Mouse (Mus musculus) CH12.LX (cell line): ENCODE measurements at regions not wholly inside any gene's neighbourhood (a gene's known extent, or its start where the extent isn't known, plus 50 kb on each side); places are given as distances from the start of the nearest gene placed in this dataset.

ENCODE experiments used
- DNase-seq: peaks from one replicate; pipeline ENCODE4 v3.0.0-alpha.2; 2013; ENCODE audit errors: extremely low read depth
- H3K27ac ChIP-seq: 2 replicates; pipeline ENCODE4 v1.5.1; 2012; ENCODE audit warnings: low read depth, mild to moderate bottlenecking, control low read depth, moderate library complexity; ENCODE audit not compliant: insufficient read depth
- H3K27me3 ChIP-seq: replicated peaks from 2 replicates; pipeline ENCODE3; 2012; ENCODE audit warnings: inconsistent platforms
- H3K36me3 ChIP-seq, 2 experiments: replicated peaks in 1 of 2; 2 replicates each; pipeline versions ENCODE3 to v1.6.1; 2012; ENCODE audit warnings: inconsistent platforms in 1 of 2, low read length in 1 of 2, mild to moderate bottlenecking in 1 of 2, mixed read lengths in 1 of 2, moderate library complexity in 1 of 2; ENCODE audit not compliant: control insufficient read depth in 1 of 2, insufficient read depth in 1 of 2
- H3K4me1 ChIP-seq, 2 experiments: 2 replicates each; pipeline ENCODE4 v1.6.1; 2012; ENCODE audit warnings: inconsistent platforms in 1 of 2, moderate library complexity in 1 of 2; ENCODE audit not compliant: insufficient read depth in 2 of 2, control insufficient read depth in 1 of 2
- H3K4me2 ChIP-seq: 2 replicates; pipeline ENCODE4 v1.6.1; 2012; ENCODE audit warnings: low read depth, mild to moderate bottlenecking, control low read depth; ENCODE audit not compliant: poor library complexity, insufficient read depth, severe bottlenecking
- H3K4me3 ChIP-seq, 3 experiments: fragments of 150-350 bp in 1 of 3; sonication (generic) in 1 of 3; replicated peaks in 1 of 3; 2 replicates each; pipeline versions ENCODE3 to v1.5.1; 2011 to 2012; ENCODE audit warnings: low read depth in 2 of 3, low read length in 2 of 3, mild to moderate bottlenecking in 2 of 3, moderate library complexity in 2 of 3, control low read depth in 1 of 3, improper control_type of control experiment in 1 of 3, inconsistent platforms in 1 of 3, mixed read lengths in 1 of 3; ENCODE audit not compliant: poor library complexity in 1 of 3
- H3K79me2 ChIP-seq: replicated peaks from 2 replicates; pipeline ENCODE4 v1.6.1; 2012; ENCODE audit warnings: mild to moderate bottlenecking, moderate library complexity; ENCODE audit not compliant: control insufficient read depth, poor library complexity, insufficient read depth, severe bottlenecking; ENCODE audit errors: extremely low read depth
- H3K9ac ChIP-seq: 2 replicates; pipeline ENCODE4 v1.6.1; 2012; ENCODE audit warnings: low read depth, mild to moderate bottlenecking, control low read depth, moderate library complexity; ENCODE audit not compliant: insufficient read depth
- H3K9me3 ChIP-seq: replicated peaks from 2 replicates; pipeline ENCODE3; 2012; ENCODE audit warnings: low read length, inconsistent platforms, mixed read lengths
- BHLHE40 ChIP-seq: IDR thresholded peaks from 2 replicates; pipeline ENCODE4 v1.6.1; 2011; ENCODE audit warnings: mild to moderate bottlenecking, low read depth, low read length, improper control_type of control experiment
- CHD1 ChIP-seq: IDR thresholded peaks from 2 replicates; pipeline ENCODE4 v1.6.1; 2012; ENCODE audit warnings: low read depth, low read length, improper control_type of control experiment, inconsistent platforms
- CTCF ChIP-seq, 2 experiments: IDR thresholded peaks in 1 of 2; conservative IDR thresholded peaks in 1 of 2; 2 replicates each; pipeline ENCODE4 v1.5.1; 2011 to 2012; ENCODE audit warnings: low read depth in 2 of 2, low read length in 2 of 2, improper control_type of control experiment in 1 of 2, inconsistent platforms in 1 of 2, mild to moderate bottlenecking in 1 of 2, moderate library complexity in 1 of 2
- E2F4 ChIP-seq: IDR thresholded peaks from 2 replicates; pipeline ENCODE4 v1.6.1; 2011; ENCODE audit warnings: low read depth, low read length, improper control_type of control experiment; ENCODE audit not compliant: insufficient replicate concordance
- EP300 ChIP-seq: IDR thresholded peaks from 2 replicates; pipeline ENCODE4 v1.6.1; 2011; ENCODE audit warnings: low read length, improper control_type of control experiment
- GABPA ChIP-seq: IDR thresholded peaks from 2 replicates; pipeline ENCODE4 v1.6.1; 2012; ENCODE audit warnings: low read depth, low read length, improper control_type of control experiment, inconsistent platforms; ENCODE audit not compliant: insufficient replicate concordance
- HCFC1 ChIP-seq: IDR thresholded peaks from 2 replicates; pipeline ENCODE4 v1.6.1; 2012; ENCODE audit warnings: low read depth, mild to moderate bottlenecking, inconsistent platforms, low read length, improper control_type of control experiment
- IRF4 ChIP-seq: IDR thresholded peaks from 2 replicates; pipeline ENCODE4 v1.6.1; 2014; ENCODE audit warnings: low read depth, mild to moderate bottlenecking, inconsistent platforms, low read length, improper control_type of control experiment
- JUN ChIP-seq: IDR thresholded peaks from 2 replicates; pipeline ENCODE4 v1.6.1; 2011; ENCODE audit warnings: low read depth, mild to moderate bottlenecking, low read length, improper control_type of control experiment, moderate library complexity; ENCODE audit not compliant: insufficient read depth
- JUND ChIP-seq: conservative IDR thresholded peaks from 2 replicates; pipeline ENCODE4 v1.6.1; 2011; ENCODE audit warnings: low read depth, low read length, improper control_type of control experiment
- MAX ChIP-seq: IDR thresholded peaks from 2 replicates; pipeline ENCODE4 v1.6.1; 2011; ENCODE audit warnings: low read length, improper control_type of control experiment
- MAZ ChIP-seq: IDR thresholded peaks from 2 replicates; pipeline ENCODE4 v1.6.1; 2012; ENCODE audit warnings: low read depth, mild to moderate bottlenecking, inconsistent platforms, low read length, improper control_type of control experiment, moderate library complexity
- MEF2A ChIP-seq: IDR thresholded peaks from 2 replicates; pipeline ENCODE4 v1.6.1; 2014; ENCODE audit warnings: low read depth, mild to moderate bottlenecking, inconsistent platforms, low read length, improper control_type of control experiment, borderline replicate concordance
- MXI1 ChIP-seq: IDR thresholded peaks from 2 replicates; pipeline ENCODE4 v1.6.1; 2011; ENCODE audit warnings: mild to moderate bottlenecking, low read depth, low read length, improper control_type of control experiment
- MYC ChIP-seq: IDR thresholded peaks from 2 replicates; pipeline ENCODE4 v1.6.1; 2011; ENCODE audit warnings: low read depth, mild to moderate bottlenecking, improper control_type of control experiment, low read length
- NELFE ChIP-seq: IDR thresholded peaks from 2 replicates; pipeline ENCODE4 v1.6.1; 2011; ENCODE audit warnings: low read depth, low read length, improper control_type of control experiment
- NRF1 ChIP-seq: IDR thresholded peaks from 2 replicates; pipeline ENCODE4 v1.6.1; 2014; ENCODE audit warnings: low read depth, mild to moderate bottlenecking, inconsistent platforms, low read length, improper control_type of control experiment, moderate library complexity
- PAX5 ChIP-seq: IDR thresholded peaks from 2 replicates; pipeline ENCODE4 v1.6.1; 2012; ENCODE audit warnings: low read length, inconsistent platforms, mixed read lengths
- POLR2A ChIP-seq: IDR thresholded peaks from 2 replicates; pipeline ENCODE4 v1.6.1; 2011; ENCODE audit warnings: low read depth, mild to moderate bottlenecking, improper control_type of control experiment, low read length
- POLR2AphosphoS2 ChIP-seq: IDR thresholded peaks from 2 replicates; pipeline ENCODE4 v1.6.1; 2011; ENCODE audit warnings: low read depth, low read length, improper control_type of control experiment
- RCOR1 ChIP-seq: conservative IDR thresholded peaks from 2 replicates; pipeline ENCODE4 v1.6.1; 2012; ENCODE audit warnings: low read depth, mild to moderate bottlenecking, inconsistent platforms, low read length, improper control_type of control experiment
- SIN3A ChIP-seq: IDR thresholded peaks from 2 replicates; pipeline ENCODE4 v1.6.1; 2012; ENCODE audit warnings: low read length, improper control_type of control experiment, inconsistent platforms
- SMC3 ChIP-seq: IDR thresholded peaks from 2 replicates; pipeline ENCODE4 v1.6.1; 2011; ENCODE audit warnings: low read depth, low read length, improper control_type of control experiment
- TBP ChIP-seq: conservative IDR thresholded peaks from 2 replicates; pipeline ENCODE4 v1.6.1; 2011; ENCODE audit warnings: low read depth, low read length, improper control_type of control experiment
- TCF12 ChIP-seq: IDR thresholded peaks from 2 replicates; pipeline ENCODE4 v1.6.1; 2014; ENCODE audit warnings: low read depth, mild to moderate bottlenecking, inconsistent platforms, low read length, improper control_type of control experiment
- USF2 ChIP-seq: conservative IDR thresholded peaks from 2 replicates; pipeline ENCODE4 v1.6.1; 2011; ENCODE audit warnings: low read depth, low read length, improper control_type of control experiment
- ZC3H11A ChIP-seq: IDR thresholded peaks from 2 replicates; pipeline ENCODE4 v1.6.1; 2012; ENCODE audit warnings: low read depth, mild to moderate bottlenecking, inconsistent platforms, low read length, improper control_type of control experiment
- ZKSCAN1 ChIP-seq: IDR thresholded peaks from 2 replicates; pipeline ENCODE4 v1.6.1; 2012; ENCODE audit warnings: low read depth, inconsistent platforms, low read length, improper control_type of control experiment, borderline replicate concordance
- ZNF384 ChIP-seq: IDR thresholded peaks from 2 replicates; pipeline ENCODE4 v1.6.1; 2012; ENCODE audit warnings: low read depth, low read length, improper control_type of control experiment, inconsistent platforms
- dilution Hi-C: fragments of 300-500 bp; cut with MboI; formaldehyde crosslinking; loops from 2 replicates; pipeline ENCODE4 v1.14.3; 2020; ENCODE audit warnings: low sequenced_read_pairs; ENCODE audit not compliant: extremely low pct_unique_long_range_greater_than_20kb, extremely low pct_ligation_motif_present
- in situ Hi-C: fragments of 300-500 bp; cut with MboI; formaldehyde crosslinking; loops from 3 replicates; pipeline ENCODE4 v1.14.3; 2019; ENCODE audit warnings: low sequenced_read_pairs, low pct_ligation_motif_present, low pct_unique_long_range_greater_than_20kb, mixed read lengths

DNA sequence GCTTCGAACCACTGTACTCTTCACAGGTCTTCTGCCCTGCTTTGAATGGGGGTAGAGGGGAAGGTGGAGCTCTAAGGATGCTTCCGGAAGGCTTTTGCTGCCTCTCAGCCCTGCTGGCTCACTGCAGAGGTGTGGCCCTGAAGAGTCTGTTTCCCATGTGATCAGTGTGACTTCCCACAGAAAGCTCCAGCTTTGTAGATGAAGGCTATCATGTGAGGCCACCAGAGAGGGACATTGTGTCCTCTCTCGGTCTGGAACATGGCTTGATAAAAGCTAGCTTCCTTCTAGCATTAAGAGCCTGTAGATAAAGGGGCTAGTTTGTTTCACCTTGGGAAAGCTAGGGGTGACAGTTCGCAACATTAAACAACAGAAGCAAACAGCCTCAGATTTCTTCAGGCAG, 127.3 kb upstream of the Teddm2 start:
- in situ Hi-C loops, result no loop called here
- dilution Hi-C loops, result no loop called here

DNA sequence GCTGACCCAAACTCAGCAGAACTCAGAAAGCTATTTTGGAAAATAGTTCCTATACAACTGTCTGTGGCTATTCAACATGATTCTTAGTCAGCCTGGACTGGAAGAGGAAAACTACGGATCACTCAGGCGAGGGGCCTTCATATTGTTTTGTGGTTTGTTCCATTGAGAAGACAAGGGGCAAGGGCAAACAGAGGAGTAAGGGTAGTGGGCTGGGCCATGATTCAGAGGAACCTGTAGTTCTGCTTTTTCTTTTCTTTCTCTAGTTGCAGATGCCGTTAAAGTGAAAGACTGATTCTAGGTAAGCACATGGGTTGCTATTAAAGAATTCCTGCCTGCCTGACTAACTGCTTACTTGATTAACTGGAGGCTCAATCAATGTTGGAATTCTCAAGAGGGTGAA, 129.8 kb upstream of the Teddm2 start:
- Histone ChIP-seq H3K4me1 (no peaks in the 10 kb centered on the region), H3K9me3 (no peaks in the 10 kb centered on the region), H3K79me2 (no peaks in the 10 kb centered on the region), H3K9ac (no peak overlapping the region), H3K36me3 (no peaks in the 10 kb centered on the region), H3K4me2 (no peak overlapping the region), H3K4me3 (no peak overlapping the region), H3K27me3 (no peaks in the 10 kb centered on the region), H3K27ac (no peak overlapping the region)
- in situ Hi-C loops (loop anchor here (10.0 kb wide), 2 partner anchors 95 to 135 kb away; partner anchors contain the start of genes Glul and Teddm1a), dilution Hi-C loops (no loop called here)
- DNase-seq, result no peak
- TF ChIP-seq TBP, result no peak
- TF ChIP-seq JUND, result no peak
- no peak for TF ChIP-seq IRF4
- TF ChIP-seq ZC3H11A, result no peak
- TF ChIP-seq MAX, result no peak
- no peak for TF ChIP-seq EP300
- TF ChIP-seq JUN, result no peak
- no peak for TF ChIP-seq USF2
- TF ChIP-seq CHD1, result no peak
- TF ChIP-seq SMC3, result no peak
- no peak for TF ChIP-seq ZKSCAN1
- no peak for TF ChIP-seq SIN3A
- TF ChIP-seq TCF12, result no peak
- no peak for TF ChIP-seq HCFC1
- no peak for TF ChIP-seq PAX5
- no peak for TF ChIP-seq ZNF384
- no peak for TF ChIP-seq RCOR1
- no peak for TF ChIP-seq POLR2A
- TF ChIP-seq CTCF (conservative IDR thresholded peaks at IDR 0.05 in 1 of 2, IDR thresholded peaks at IDR 0.05 in 1 of 2; ENCODE audit: low read depth in 2 of 2, low read length in 2 of 2), result no peak
- no peak for TF ChIP-seq NELFE

More for the DNA sequence above, 127.3 kb upstream of the Teddm2 start:
- DNase-seq, result no peak
- no peaks in the 10 kb centered on the region for H3K27me3 ChIP-seq
- no peaks in the 10 kb centered on the region for H3K4me1 ChIP-seq
- TF ChIP-seq JUND, result no peak
- TF ChIP-seq POLR2A, result no peak
- TF ChIP-seq MYC, result no peak
- TF ChIP-seq MAZ, result no peak
- TF ChIP-seq NRF1, result no peak
- TF ChIP-seq MXI1, result no peak
- no peak for TF ChIP-seq MEF2A
- no peak for TF ChIP-seq GABPA
- TF ChIP-seq BHLHE40, result no peak
- TF ChIP-seq SIN3A, result no peak
- TF ChIP-seq POLR2AphosphoS2, result no peak
- TF ChIP-seq PAX5, result no peak
- TF ChIP-seq HCFC1, result no peak
- TF ChIP-seq E2F4, result no peak
- TF ChIP-seq MAX, result no peak
- H3K4me3 ChIP-seq, result no peak overlapping the region
- H3K27ac ChIP-seq, result no peak overlapping the region
- no peaks in the 10 kb centered on the region for H3K79me2 ChIP-seq
- H3K9me3 ChIP-seq, result no peaks in the 10 kb centered on the region
- no peaks in the 10 kb centered on the region for H3K36me3 ChIP-seq
- no peak overlapping the region for H3K4me2 ChIP-seq
- no peak overlapping the region for H3K9ac ChIP-seq
